Mouse (Mus musculus) 3T3-L1 (cell line): Measurements from ENCODE around the gene Krtap2-4.

ENCODE experiments used
- DNase-seq: peaks from one replicate; pipeline ENCODE4 v3.0.0-alpha.2; 2015; ENCODE audit warnings: low read depth, low spot score

Gene Krtap2-4

GRCm38 (mm10) chr11:99583245-99583704 lies 31.4 kb downstream of the Krtap2-4 start, which contains the start of gene Krtap1-4:
Gene Krtap1-4 (minus strand): TSS chr11:99583654.
- no peak for DNase-seq

- peak; percentile 91 for DNase-seq
Observed at GRCm38 (mm10) chr11:99581564-99581963, 33.1 kb downstream of the Krtap2-4 start.

DNA sequence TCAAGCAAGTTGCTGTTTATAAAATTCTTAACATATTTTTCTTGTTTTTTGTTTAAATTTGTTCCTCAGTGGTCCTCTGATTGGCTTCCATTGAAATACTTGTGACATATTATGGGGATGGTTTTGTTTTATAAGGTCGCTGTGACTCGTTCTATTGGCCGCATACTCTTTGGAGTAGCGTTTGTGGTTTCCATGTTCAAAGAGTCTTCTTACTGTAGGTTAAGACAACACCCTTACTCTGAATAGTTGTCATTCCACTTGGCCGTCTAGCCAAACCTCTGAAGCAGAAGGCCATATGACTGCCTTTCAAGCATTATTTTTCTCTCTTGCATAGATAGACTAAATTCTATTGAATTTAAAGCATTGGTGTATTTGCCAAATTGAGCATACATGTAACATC lies 33.6 kb downstream of the Krtap2-4 start:
- peak; percentile 71 for DNase-seq

GRCm38 (mm10) chr11:99580636-99581035 lies 34.0 kb downstream of the Krtap2-4 start, which contains the start of gene Krtap1-5:
Gene Krtap1-5 (minus strand): TSS chr11:99581016.
- no peak for DNase-seq

- peak; percentile 88 for DNase-seq
Observed at GRCm38 (mm10) chr11:99574106-99574505, 40.5 kb downstream of the Krtap2-4 start.

- no peak for DNase-seq
Observed at GRCm38 (mm10) chr11:99573164-99573563, 41.5 kb downstream of the Krtap2-4 start.

- DNase-seq, result no peak
Observed at GRCm38 (mm10) chr11:99566530-99566929, 48.1 kb downstream of the Krtap2-4 start, which contains the start of gene Krtap3-1. Gene Krtap3-1 (minus strand): TSS chr11:99566630.
